Mouse (Mus musculus) CH12.LX (cell line): ENCODE results near the gene Rbpjl.

Experiments used
- CTCF ChIP-seq, 2 experiments: IDR thresholded peaks in 1 of 2; conservative IDR thresholded peaks in 1 of 2; 2 replicates each; pipeline ENCODE4 v1.5.1; 2011 to 2012; ENCODE audit warnings: low read depth in 2 of 2, low read length in 2 of 2, improper control_type of control experiment in 1 of 2, inconsistent platforms in 1 of 2, mild to moderate bottlenecking in 1 of 2, moderate library complexity in 1 of 2
- ZNF384 ChIP-seq: IDR thresholded peaks from 2 replicates; pipeline ENCODE4 v1.6.1; 2012; ENCODE audit warnings: low read depth, low read length, improper control_type of control experiment, inconsistent platforms

- TF ChIP-seq ZNF384 = no peak
- no peak for TF ChIP-seq CTCF (conservative IDR thresholded peaks at IDR 0.05 in 1 of 2, IDR thresholded peaks at IDR 0.05 in 1 of 2; ENCODE audit: low read depth in 2 of 2, low read length in 2 of 2)
These were observed 36.1 kb downstream of the Rbpjl start for GRCm38 (mm10) chr2:164439001-164439421.
